Mouse (Mus musculus) heart, postnatal 0 days (tissue): ENCODE data around the gene Gjd3.

Experiments used
- CTCF ChIP-seq: IDR thresholded peaks from 2 replicates; pipeline ENCODE4 v1.5.1; 2016; ENCODE audit warnings: antibody characterized with exemption, control low read depth, low read depth
- EP300 ChIP-seq: IDR thresholded peaks from 2 replicates; pipeline ENCODE4 v1.6.1; 2016; ENCODE audit warnings: antibody characterized with exemption, low read depth

- TF ChIP-seq CTCF (no peak), EP300 (peak; percentile 61; the same call in 1 of the 2 replicates)
Observed at GRCm38 (mm10) chr11:98936170-98936569, 46.6 kb downstream of the Gjd3 start.
